Mouse (Mus musculus) intestine, embryonic 15.5 days (tissue): Measurements from ENCODE around the gene Klhdc8b. TPM values are rescaled to one million over a fixed set of nuclear protein-coding genes. Genes with fewer than 3 reads are reported as not detected.
A peak's percentile ranks its signal among the peaks of the same experiment; 100 is the strongest.

ENCODE experiments used
- ATAC-seq: fragments of 200-750 bp; cut with Nextera tagmentation; 2 replicates; pipeline ENCODE4 v1.8.0; 2017; ENCODE audit warnings: moderate TSS enrichment, moderate library complexity
- H3K27ac ChIP-seq: fragments of 300-500 bp; sonication (generic); 2 replicates; pipeline ENCODE4 v1.5.1; 2015; ENCODE audit warnings: mild to moderate bottlenecking, inconsistent platforms
- H3K27me3 ChIP-seq: fragments of 300-500 bp; sonication (generic); replicated peaks from 2 replicates; pipeline ENCODE4 v1.6.1; 2015; ENCODE audit warnings: inconsistent platforms
- H3K36me3 ChIP-seq: fragments of 300-500 bp; sonication (generic); 2 replicates; pipeline ENCODE4 v1.6.1; 2015; ENCODE audit warnings: inconsistent platforms
- H3K4me1 ChIP-seq: fragments of 300-500 bp; sonication (generic); replicated peaks from 2 replicates; pipeline ENCODE4 v1.6.1; 2015; ENCODE audit warnings: inconsistent platforms
- H3K4me2 ChIP-seq: fragments of 300-500 bp; sonication (generic); replicated peaks from 2 replicates; pipeline ENCODE4 v1.6.1; 2015; ENCODE audit warnings: mild to moderate bottlenecking, inconsistent platforms
- H3K4me3 ChIP-seq: fragments of 300-500 bp; sonication (generic); replicated peaks from 2 replicates; pipeline ENCODE4 v1.5.1; 2015; ENCODE audit warnings: inconsistent platforms
- H3K9ac ChIP-seq: fragments of 300-500 bp; sonication (generic); 2 replicates; pipeline ENCODE4 v1.6.1; 2015; ENCODE audit warnings: inconsistent platforms
- H3K9me3 ChIP-seq: fragments of 300-500 bp; sonication (generic); 2 replicates; pipeline ENCODE4 v1.6.1; 2016; ENCODE audit warnings: inconsistent platforms
- WGBS: fragments of 180-500 bp; shearing (Covaris S2); methylation state at CpG from one replicate; pipeline ENCODE4 v1.1.7; 2015; 5-methylcytosine and 5-hydroxymethylcytosine counted together
- polyA plus RNA-seq: library from polyadenylated mRNA; unstranded; fragments of >200 nt; fragmentation: Nextera tagmentation; extraction: Ambion mirVana; gene quantifications from 2 replicates; pipeline ENCODE4 v1.2.1, GENCODE M21; 2015

Klhdc8b gene
- polyA plus RNA-seq, 1 experiment from 2014 or later, result 48.7 TPM

DNA sequence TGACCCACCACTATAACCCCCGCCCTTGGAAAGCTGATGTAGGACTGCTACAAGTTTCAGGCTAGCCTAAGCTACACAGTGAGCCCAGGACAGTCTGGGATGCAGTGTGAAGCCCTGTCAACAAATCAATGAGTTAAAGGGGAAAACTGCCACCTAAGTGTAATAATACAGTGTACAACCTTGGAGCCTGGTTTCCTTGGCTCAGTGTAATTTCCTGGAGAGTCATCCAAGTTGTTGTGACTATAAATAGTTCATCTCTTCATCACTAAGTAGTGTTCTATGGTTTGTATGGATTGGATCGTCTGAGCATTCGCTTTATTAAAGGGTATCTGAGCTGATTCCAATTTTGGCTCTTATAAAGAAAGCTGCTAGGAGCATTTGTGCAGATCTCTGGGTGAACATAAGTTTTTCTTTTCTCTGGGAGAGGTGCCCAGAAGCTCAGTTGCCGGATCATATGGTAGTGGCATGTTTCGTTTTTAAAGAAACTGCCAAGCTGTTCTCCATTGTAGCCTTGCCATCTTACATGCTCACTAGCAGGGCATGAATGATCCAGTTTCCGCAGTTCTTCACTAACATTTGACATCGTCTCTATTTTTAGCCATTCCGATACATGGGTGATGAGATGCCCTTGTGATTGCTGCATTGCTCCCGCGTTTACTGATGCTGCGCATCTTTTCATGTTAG is 20.0 kb downstream of the Klhdc8b start:
- Histone ChIP-seq H3K4me2 (no peak overlapping the region), H3K4me1 (no peaks in the 10 kb centered on the region), H3K4me3 (no peak overlapping the region), H3K27me3 (no peaks in the 10 kb centered on the region), H3K36me3 (no peaks in the 10 kb centered on the region), H3K27ac (no peak overlapping the region), H3K9ac (no peak overlapping the region), H3K9me3 (no peaks in the 10 kb centered on the region)
- no peak for ATAC-seq
- 82% methylated on average over 11 of the region's 11 CpGs for WGBS

DNA sequence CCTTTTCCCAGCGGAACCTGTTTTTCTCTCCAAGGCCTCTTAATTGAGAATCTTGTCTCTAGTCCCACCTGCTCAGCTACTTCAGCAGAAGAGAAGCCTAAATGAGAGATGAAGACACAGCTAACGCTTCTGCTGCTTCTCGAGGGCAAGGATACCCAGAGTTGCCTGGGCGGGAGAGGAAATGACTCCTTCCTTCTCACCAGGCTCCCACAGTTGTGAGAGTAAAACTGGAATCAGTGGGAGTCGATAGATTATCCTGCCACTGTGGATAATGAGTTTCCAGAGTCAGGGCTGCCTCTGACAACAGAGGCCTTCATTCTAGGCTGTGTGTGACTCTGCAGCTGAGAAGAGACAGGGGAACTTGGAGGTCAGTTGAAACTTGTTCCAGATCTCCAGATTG is 20.9 kb downstream of the Klhdc8b start:
- Histone ChIP-seq H3K4me3 (no peak overlapping the region), H3K4me1 (no peaks in the 10 kb centered on the region), H3K27ac (no peak overlapping the region), H3K27me3 (no peaks in the 10 kb centered on the region), H3K9ac (no peak overlapping the region), H3K4me2 (no peak overlapping the region), H3K9me3 (no peaks in the 10 kb centered on the region), H3K36me3 (no peaks in the 10 kb centered on the region)
- 67% methylated on average over 5 of the region's 5 CpGs for WGBS
- ATAC-seq, result no peak

DNA sequence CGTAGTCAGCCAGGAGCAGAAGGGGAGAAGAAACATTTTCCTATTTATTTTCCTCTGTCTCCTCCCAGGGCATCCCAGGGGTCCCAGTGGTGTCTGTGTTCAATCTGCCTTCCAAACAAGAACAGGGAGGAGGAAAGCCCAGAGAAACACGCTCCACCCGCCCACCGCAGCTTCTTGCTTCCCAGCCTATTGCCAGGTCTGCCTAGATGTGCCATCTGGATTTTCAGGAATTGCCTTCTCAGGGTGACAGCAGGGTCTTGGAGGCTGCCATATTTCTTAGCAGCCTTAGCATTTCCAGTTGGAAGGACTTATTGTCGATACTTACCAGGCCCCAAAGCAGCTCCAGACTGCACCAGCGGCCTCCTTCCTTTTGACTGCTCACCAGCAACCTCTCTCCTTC is 22.2 kb downstream of the Klhdc8b start:
- ATAC-seq, result no peak
- no peak overlapping the region for H3K9ac ChIP-seq
- H3K27ac ChIP-seq, result no peak overlapping the region
- H3K27me3 ChIP-seq, result no peaks in the 10 kb centered on the region
- H3K4me2 ChIP-seq, result no peak overlapping the region
- no peaks in the 10 kb centered on the region for H3K4me1 ChIP-seq
- no peaks in the 10 kb centered on the region for H3K9me3 ChIP-seq
- no peaks in the 10 kb centered on the region for H3K36me3 ChIP-seq
- WGBS, result 74% methylated on average over 6 of the region's 6 CpGs
- no peak overlapping the region for H3K4me3 ChIP-seq

DNA sequence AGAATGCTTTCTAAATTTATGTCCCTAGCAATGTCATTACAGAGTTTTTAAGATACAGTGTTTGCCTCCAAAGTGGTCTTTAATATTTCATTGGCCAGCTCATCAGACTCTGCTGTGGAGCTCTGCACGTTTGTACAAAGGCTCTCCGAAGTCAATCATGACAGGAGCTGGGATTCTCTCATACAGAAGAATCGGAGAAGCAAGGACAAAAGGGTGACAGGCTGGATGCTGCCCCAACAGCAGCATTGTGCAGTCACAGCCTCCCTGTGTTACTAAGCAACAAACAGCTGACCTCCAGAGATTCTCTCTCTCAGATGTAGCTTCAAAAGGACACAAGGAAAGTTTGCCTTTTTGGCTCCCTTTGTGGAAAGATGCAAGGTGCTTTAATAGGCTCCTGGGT is 25.2 kb downstream of the Klhdc8b start, which contains the start of gene BC048562:
Gene BC048562 (plus strand): TSS at position 301 of the 400 bp plus-strand sequence.
- Histone ChIP-seq H3K9ac (no peak within 1 kb of the TSS), H3K36me3 (no peaks in the 10 kb centered on the region), H3K27me3 (no peaks in the 10 kb centered on the region), H3K9me3 (no peaks in the 10 kb centered on the region), H3K4me3 (no peak within 1 kb of the TSS), H3K4me2 (no peak within 1 kb of the TSS), H3K4me1 (0 out of 2 replicates have a peak, but pooled peaks cover 4% of the 10 kb centered on the region), H3K27ac (no peak within 1 kb of the TSS)
- no peak for ATAC-seq
- 79% methylated on average over 3 of the region's 3 CpGs for WGBS

DNA sequence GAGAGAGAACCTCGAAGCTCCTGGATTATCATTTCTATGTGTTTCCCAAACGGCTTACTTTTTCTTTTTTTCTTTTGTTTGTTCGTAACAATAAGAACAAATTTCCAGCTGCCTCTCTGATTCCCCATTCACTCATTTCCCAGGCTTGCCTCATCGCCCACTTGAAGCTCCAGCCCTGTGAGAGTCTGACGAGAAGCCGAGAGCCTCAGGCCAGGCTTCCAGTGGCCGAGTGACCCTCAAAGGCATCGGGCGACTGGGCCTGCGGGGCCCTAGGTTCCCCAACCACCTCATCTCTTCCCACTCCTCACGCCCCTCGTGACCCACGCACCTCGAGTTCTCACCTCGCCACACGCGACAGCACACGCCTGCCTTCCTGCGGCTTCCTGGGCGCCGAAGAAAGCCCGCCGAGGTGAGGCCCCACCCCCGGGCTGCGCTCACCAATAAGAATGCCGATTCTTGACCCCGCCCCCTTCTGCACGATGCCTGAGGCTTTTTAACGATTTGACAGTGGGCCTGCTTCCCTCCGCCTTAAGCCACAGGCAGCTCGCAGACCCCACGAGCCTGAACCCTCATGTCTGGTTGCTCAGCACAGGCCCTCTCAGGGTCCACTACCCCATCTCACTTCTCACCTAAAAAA is 29.8 kb downstream of the Klhdc8b start:
- H3K4me1 ChIP-seq, result 0 out of 2 replicates have a peak, but pooled peaks cover 4% of the 10 kb centered on the region
- WGBS, result 43% methylated on average over 32 of the region's 32 CpGs
- peak overlapping the region; percentile 61 for H3K4me2 ChIP-seq
- H3K27ac ChIP-seq, result no peak overlapping the region
- H3K9ac ChIP-seq, result peak overlapping the region; percentile 32; the same call in 1 of the 2 replicates
- H3K27me3 ChIP-seq, result no peaks in the 10 kb centered on the region
- peak overlapping the region; percentile 27 for H3K4me3 ChIP-seq
- peak; percentile 59; the same call in 1 of the 2 replicates for ATAC-seq
- H3K9me3 ChIP-seq, result no peaks in the 10 kb centered on the region
- no peaks in the 10 kb centered on the region for H3K36me3 ChIP-seq

DNA sequence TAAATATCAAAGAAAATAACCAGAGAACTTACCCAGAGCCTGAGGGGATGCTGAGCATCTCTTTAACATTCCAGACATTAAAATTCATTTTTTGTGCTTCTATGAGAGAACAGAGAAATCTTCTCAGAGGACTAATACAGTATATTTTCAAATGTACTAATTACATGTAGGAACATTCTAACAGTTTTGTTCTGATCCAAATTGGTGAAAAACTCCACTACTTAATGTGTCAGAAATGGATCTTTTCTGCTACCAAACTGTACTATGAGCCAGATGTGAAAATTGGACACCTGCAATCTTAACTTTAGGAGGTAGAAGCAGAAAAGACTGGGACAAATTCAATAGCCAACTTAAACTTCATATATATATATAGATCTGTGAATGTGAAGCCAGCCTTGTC is 33.0 kb downstream of the Klhdc8b start, which contains the start of gene Ccdc36:
Gene Ccdc36 (minus strand): TSS at position 101 of the 400 bp plus-strand sequence.
- Histone ChIP-seq H3K27me3 (no peaks in the 10 kb centered on the region), H3K36me3 (no peaks in the 10 kb centered on the region), H3K9ac (no peak within 1 kb of the TSS)

DNA sequence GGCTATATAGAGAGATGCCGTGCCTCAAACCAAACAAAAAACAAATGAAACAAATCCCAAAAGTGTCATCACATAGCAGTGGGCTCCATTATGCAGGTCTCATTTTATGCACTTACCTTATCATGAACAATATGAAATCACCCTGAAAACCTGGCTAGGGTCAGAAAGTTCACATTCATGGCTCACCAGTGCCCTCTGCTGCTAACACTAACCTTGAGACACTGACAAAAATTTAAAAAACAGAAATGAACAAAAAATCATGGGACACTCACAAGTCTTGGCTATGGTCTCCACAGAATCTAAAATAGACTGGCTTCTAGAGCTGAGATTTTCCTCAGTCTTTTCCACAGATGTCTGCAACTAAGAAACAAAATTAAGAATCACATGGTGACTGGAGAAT is 49.2 kb downstream of the Klhdc8b start:
- no peaks in the 10 kb centered on the region for H3K9me3 ChIP-seq
- no peaks in the 10 kb centered on the region for H3K27me3 ChIP-seq
- H3K4me1 ChIP-seq, result no peaks in the 10 kb centered on the region
- H3K4me2 ChIP-seq, result no peak overlapping the region
- 83% methylated on average over 1 of the region's 1 CpGs for WGBS
- ATAC-seq, result no peak
- no peaks in the 10 kb centered on the region for H3K36me3 ChIP-seq
- no peak overlapping the region for H3K27ac ChIP-seq
- no peak overlapping the region for H3K9ac ChIP-seq
- H3K4me3 ChIP-seq, result no peak overlapping the region

More for the DNA sequence above, 33.0 kb downstream of the Klhdc8b start, which contains the start of gene Ccdc36:
- Histone ChIP-seq H3K4me3 (no peak within 1 kb of the TSS), H3K4me2 (no peak within 1 kb of the TSS), H3K9me3 (no peaks in the 10 kb centered on the region), H3K4me1 (0 out of 2 replicates have a peak, but pooled peaks cover 4% of the 10 kb centered on the region), H3K27ac (no peak within 1 kb of the TSS)
- no peak for ATAC-seq

DNA sequence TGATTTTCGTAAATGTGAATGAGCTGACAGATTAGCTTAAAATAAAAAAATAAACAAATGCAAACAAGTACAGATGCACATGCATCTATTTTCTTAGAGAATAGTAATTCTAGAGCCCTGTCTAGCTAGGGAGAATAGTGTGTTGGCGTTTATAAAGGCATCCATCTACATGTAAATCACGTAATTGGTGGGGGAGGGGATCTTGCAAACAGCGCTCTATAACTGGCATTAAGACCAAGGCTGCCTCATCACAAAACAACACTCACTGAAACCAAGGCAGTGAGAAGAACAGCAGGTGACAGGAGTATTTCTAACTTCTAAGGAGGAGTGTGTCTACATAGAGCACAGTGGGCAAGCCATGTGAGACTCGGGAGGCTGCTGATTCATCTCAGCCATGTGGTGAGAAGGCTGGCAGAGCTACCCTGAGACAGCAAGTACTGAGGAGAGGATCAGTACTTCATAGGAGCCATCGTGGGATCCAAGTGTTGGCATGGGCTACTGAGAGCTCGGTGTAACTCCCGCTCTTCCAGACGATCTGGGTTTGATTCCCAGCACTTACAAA is 49.9 kb downstream of the Klhdc8b start:
- Histone ChIP-seq H3K36me3 (no peaks in the 10 kb centered on the region), H3K4me2 (no peak overlapping the region), H3K9ac (no peak overlapping the region), H3K9me3 (no peaks in the 10 kb centered on the region), H3K27ac (no peak overlapping the region), H3K4me3 (no peak overlapping the region), H3K4me1 (no peaks in the 10 kb centered on the region), H3K27me3 (no peaks in the 10 kb centered on the region)
- no peak for ATAC-seq
- WGBS, result 81% methylated on average over 9 of the region's 9 CpGs

DNA sequence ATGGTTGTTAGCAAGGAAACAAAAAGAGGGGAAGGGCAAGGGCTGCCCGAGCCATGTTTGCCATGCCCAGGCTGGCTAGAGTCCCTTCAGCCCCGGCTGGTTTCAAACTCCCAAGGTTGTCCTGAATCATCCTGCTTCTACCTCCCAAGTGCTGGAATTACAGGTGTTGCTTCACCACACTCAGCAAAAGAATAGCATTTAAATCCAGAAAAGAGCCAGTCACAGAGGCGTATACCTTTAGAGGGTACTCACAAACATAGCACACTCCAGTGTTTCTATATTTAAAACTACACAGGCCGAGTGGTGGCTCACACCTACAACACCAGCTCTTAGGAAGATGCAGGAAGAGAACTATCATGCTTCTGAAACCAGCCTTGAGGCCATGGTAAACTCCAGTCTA is 51.8 kb downstream of the Klhdc8b start:
- no peak overlapping the region for H3K27ac ChIP-seq
- H3K4me2 ChIP-seq, result no peak overlapping the region
- H3K4me3 ChIP-seq, result no peak overlapping the region
- no peaks in the 10 kb centered on the region for H3K4me1 ChIP-seq
- no peaks in the 10 kb centered on the region for H3K27me3 ChIP-seq
- no peaks in the 10 kb centered on the region for H3K36me3 ChIP-seq
- H3K9me3 ChIP-seq, result no peaks in the 10 kb centered on the region
- WGBS, result 87% methylated on average over 4 of the region's 4 CpGs
- no peak for ATAC-seq
- no peak overlapping the region for H3K9ac ChIP-seq

DNA sequence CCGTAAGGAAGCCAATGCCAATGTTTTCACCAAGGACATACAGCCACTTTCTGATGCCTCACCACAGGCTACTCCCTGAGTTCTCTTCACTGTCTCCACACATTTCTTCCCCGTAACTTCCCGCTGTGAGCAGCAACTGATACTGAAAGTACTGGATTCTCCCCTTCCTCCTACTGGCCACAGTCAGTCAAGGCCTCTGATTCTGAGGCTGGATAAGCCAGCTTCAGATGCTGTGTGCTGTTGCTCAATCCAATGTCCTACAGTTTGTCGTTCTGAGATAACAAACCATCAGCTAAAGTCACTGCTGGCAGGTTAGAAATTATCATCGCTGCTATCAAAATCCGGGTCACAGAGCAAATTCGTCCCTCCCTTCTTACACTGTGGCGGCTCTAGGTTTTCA is 56.9 kb downstream of the Klhdc8b start:
- no peaks in the 10 kb centered on the region for H3K36me3 ChIP-seq
- H3K9ac ChIP-seq, result no peak overlapping the region
- no peak for ATAC-seq
- H3K4me1 ChIP-seq, result no peaks in the 10 kb centered on the region
- no peaks in the 10 kb centered on the region for H3K27me3 ChIP-seq
- no peak overlapping the region for H3K4me2 ChIP-seq
- no peak overlapping the region for H3K4me3 ChIP-seq
- no peaks in the 10 kb centered on the region for H3K9me3 ChIP-seq
- WGBS, result 70% methylated on average over 8 of the region's 8 CpGs
- no peak overlapping the region for H3K27ac ChIP-seq

DNA sequence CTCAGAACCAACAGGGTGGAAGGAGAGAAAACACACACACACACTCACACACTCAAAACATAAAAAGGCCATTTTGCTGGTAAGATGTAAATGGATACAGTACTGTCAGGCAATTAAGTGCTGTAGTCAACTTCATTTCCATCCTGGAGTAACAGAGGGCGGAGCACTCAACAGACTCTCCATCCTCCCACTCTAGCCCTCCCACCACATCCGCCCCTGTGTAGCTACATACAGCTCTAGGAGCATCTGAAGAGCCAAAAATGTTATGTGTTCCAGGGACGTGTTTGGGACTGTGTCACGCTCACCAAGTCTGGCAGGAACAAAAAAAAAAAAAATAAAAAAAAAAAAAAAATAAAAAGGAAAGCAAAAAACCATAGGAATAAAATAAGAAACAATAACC is 58.3 kb downstream of the Klhdc8b start:
- Histone ChIP-seq H3K9me3 (no peaks in the 10 kb centered on the region), H3K27ac (peak overlapping the region; percentile 28; the same call in 1 of the 2 replicates), H3K4me2 (no peak overlapping the region), H3K27me3 (no peaks in the 10 kb centered on the region), H3K4me1 (no peaks in the 10 kb centered on the region), H3K9ac (no peak overlapping the region), H3K4me3 (no peak overlapping the region), H3K36me3 (no peaks in the 10 kb centered on the region)
- 68% methylated on average over 4 of the region's 4 CpGs for WGBS
- no peak for ATAC-seq

DNA sequence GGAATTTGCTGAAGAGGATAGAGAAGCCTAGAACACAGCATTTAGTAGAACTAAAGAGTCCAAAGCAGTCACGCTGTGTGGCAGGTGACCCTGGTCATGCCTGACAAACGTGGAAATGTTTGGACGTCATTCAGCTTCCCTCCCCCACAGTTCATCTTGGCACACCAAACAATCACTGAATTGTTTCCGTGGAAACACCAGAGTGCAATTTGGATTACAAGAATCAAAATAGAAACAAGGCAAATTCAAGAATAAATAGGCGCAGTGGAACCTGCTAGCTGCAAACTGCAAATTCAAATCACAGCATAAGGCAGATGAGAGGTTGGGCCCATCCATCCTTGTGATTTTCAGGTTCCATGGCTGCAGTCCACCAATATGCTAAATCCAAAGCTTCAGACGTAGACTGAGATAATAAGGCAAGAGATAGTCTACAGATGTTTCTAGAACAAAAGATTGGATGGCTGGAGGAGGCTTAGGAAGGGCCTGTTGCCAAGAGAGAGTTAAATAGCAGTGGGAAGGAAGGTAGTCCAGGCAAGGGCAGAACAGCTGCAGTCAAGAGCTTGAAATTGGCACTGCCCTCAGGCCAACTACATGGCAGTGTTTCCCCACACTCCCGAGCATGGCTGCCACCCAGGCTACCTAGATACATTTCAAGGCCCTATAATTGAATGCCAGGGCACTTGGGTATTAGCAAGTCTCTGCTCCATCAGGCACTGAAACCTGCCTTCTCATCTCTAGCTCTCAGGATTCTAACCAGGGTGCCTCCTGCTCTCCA is 60.0 kb downstream of the Klhdc8b start:
- H3K4me1 ChIP-seq, result no peaks in the 10 kb centered on the region
- no peak overlapping the region for H3K4me3 ChIP-seq
- no peak overlapping the region for H3K9ac ChIP-seq
- no peaks in the 10 kb centered on the region for H3K27me3 ChIP-seq
- ATAC-seq, result no peak
- 77% methylated on average over 7 of the region's 7 CpGs for WGBS
- H3K36me3 ChIP-seq, result no peaks in the 10 kb centered on the region
- peak overlapping the region; percentile 58; the same call in 1 of the 2 replicates for H3K27ac ChIP-seq
- H3K4me2 ChIP-seq, result no peak overlapping the region
- H3K9me3 ChIP-seq, result no peaks in the 10 kb centered on the region
